Mouse (Mus musculus): Measurements from ENCODE around the gene D630045J12Rik. TPM values are rescaled to one million over a fixed set of nuclear protein-coding genes. Genes with fewer than 3 reads are reported as not detected.
A peak's percentile ranks its signal among the peaks of the same experiment; 100 is the strongest.

Gene D630045J12Rik
- total RNA-seq, 1 experiment = 4.1 TPM

GRCm38 (mm10) chr6:38263393-38264159 is 9.8 kb upstream of the D630045J12Rik start:
- no peak overlapping the region for H3K4me3 ChIP-seq (ENCODE audit: insufficient read depth in 1 of 2, low read depth in 1 of 2, low read length in 2 of 2, poor library complexity in 1 of 2, severe bottlenecking in 1 of 2)
- H3K9ac ChIP-seq (ENCODE audit: insufficient read depth, low read depth, low read length, poor library complexity, severe bottlenecking) = no peak overlapping the region
- H3K4me1 ChIP-seq (ENCODE audit: control insufficient read depth in 2 of 2, insufficient read depth in 2 of 2, low read length in 2 of 2, poor library complexity in 1 of 2) = no peaks in the 10 kb centered on the region
- TF ChIP-seq HCFC1 (IDR thresholded peaks at IDR 0.05; ENCODE audit: borderline replicate concordance, insufficient read depth, low read length) (no peak), CHD2 (IDR thresholded peaks at IDR 0.05; ENCODE audit: low read depth, low read length) (no peak), ZNF384 (IDR thresholded peaks at IDR 0.05; ENCODE audit: low read depth, low read length) (no peak)
- no peaks in the 10 kb centered on the region for H3K36me3 ChIP-seq (ENCODE audit: control insufficient read depth, insufficient read depth, low read length, poor library complexity, severe bottlenecking)
- no peak for DNase-seq (ENCODE audit: low read depth, low spot score)
- H3K27ac ChIP-seq (ENCODE audit: insufficient read depth, low read depth, low read length, poor library complexity, severe bottlenecking) = no peak overlapping the region
- no peaks in the 10 kb centered on the region for H3K9me3 ChIP-seq (ENCODE audit: control insufficient read depth, insufficient read depth, low read depth, low read length)
- in situ Hi-C loops (cut with MboI; ENCODE audit: low sequenced_read_pairs in 2 of 2, unreplicated experiment in 2 of 2) = no loop called here

DNA sequence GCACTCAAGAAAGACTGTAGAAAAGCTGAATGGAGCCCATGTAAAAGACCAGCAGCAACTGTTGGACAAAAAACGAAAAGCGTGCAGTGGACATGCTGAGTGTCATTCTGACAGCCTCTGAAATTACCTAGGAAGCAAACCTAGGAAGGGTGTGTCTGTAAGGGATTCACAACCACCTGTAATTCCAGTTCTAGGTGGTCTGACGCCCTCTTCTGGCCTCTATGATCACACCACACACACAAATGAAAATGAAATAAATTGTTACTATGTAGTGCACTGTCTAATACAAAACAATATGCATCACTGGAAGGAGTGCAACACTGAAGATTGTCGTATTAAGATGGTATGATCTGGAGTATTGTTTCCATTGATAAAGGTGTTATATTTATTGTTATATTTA is 8.1 kb upstream of the D630045J12Rik start:
- in situ Hi-C loops (cut with MboI; ENCODE audit: low sequenced_read_pairs in 2 of 2, unreplicated experiment in 2 of 2) = no loop called here
- DNase-seq (ENCODE audit: low read depth, low spot score) = no peak
- no peaks in the 10 kb centered on the region for H3K9me3 ChIP-seq (ENCODE audit: control insufficient read depth, insufficient read depth, low read depth, low read length)
- TF ChIP-seq ZC3H11A (IDR thresholded peaks at IDR 0.05; ENCODE audit: borderline replicate concordance, low read depth, low read length) = 0 out of 2 replicates have a peak, but pooled peaks have one; percentile 20
- TF ChIP-seq ZNF384 (IDR thresholded peaks at IDR 0.05; ENCODE audit: low read depth, low read length) = no peak
- no peaks in the 10 kb centered on the region for H3K36me3 ChIP-seq (ENCODE audit: control insufficient read depth, insufficient read depth, low read length, poor library complexity, severe bottlenecking)
- no peak overlapping the region for H3K27ac ChIP-seq (ENCODE audit: insufficient read depth, low read depth, low read length, poor library complexity, severe bottlenecking)
- no peaks in the 10 kb centered on the region for H3K4me1 ChIP-seq (ENCODE audit: control insufficient read depth in 2 of 2, insufficient read depth in 2 of 2, low read length in 2 of 2, poor library complexity in 1 of 2)
- H3K9ac ChIP-seq (ENCODE audit: insufficient read depth, low read depth, low read length, poor library complexity, severe bottlenecking) = no peak overlapping the region
- no peak overlapping the region for H3K4me3 ChIP-seq (ENCODE audit: insufficient read depth in 1 of 2, low read depth in 1 of 2, low read length in 2 of 2, poor library complexity in 1 of 2, severe bottlenecking in 1 of 2)

GRCm38 (mm10) chr6:38257506-38257905 is 3.7 kb upstream of the D630045J12Rik start:
- Histone ChIP-seq H3K4me3 (ENCODE audit: insufficient read depth in 1 of 2, low read depth in 1 of 2, low read length in 2 of 2, poor library complexity in 1 of 2, severe bottlenecking in 1 of 2) (no peak overlapping the region), H3K4me1 (ENCODE audit: control insufficient read depth in 2 of 2, insufficient read depth in 2 of 2, low read length in 2 of 2, poor library complexity in 1 of 2) (0 out of 4 replicates have a peak, but pooled peaks cover 0 to 2% of the 10 kb centered on the region in 2 experiments), H3K36me3 (ENCODE audit: control insufficient read depth, insufficient read depth, low read length, poor library complexity, severe bottlenecking) (no peaks in the 10 kb centered on the region), H3K9me3 (ENCODE audit: control insufficient read depth, insufficient read depth, low read depth, low read length) (no peaks in the 10 kb centered on the region), H3K27ac (ENCODE audit: insufficient read depth, low read depth, low read length, poor library complexity, severe bottlenecking) (no peak overlapping the region), H3K9ac (ENCODE audit: insufficient read depth, low read depth, low read length, poor library complexity, severe bottlenecking) (no peak overlapping the region)
- in situ Hi-C loops (cut with MboI; ENCODE audit: low sequenced_read_pairs in 2 of 2, unreplicated experiment in 2 of 2) = no loop called here
- TF ChIP-seq ZNF384 (IDR thresholded peaks at IDR 0.05; ENCODE audit: low read depth, low read length) (no peak), ZC3H11A (IDR thresholded peaks at IDR 0.05; ENCODE audit: borderline replicate concordance, low read depth, low read length) (no peak), CHD2 (IDR thresholded peaks at IDR 0.05; ENCODE audit: low read depth, low read length) (no peak), MAFK (IDR thresholded peaks at IDR 0.05; ENCODE audit: insufficient read depth, low read depth, low read length) (no peak), HCFC1 (IDR thresholded peaks at IDR 0.05; ENCODE audit: borderline replicate concordance, insufficient read depth, low read length) (no peak)
- no peak for DNase-seq (ENCODE audit: low read depth, low spot score)

DNA sequence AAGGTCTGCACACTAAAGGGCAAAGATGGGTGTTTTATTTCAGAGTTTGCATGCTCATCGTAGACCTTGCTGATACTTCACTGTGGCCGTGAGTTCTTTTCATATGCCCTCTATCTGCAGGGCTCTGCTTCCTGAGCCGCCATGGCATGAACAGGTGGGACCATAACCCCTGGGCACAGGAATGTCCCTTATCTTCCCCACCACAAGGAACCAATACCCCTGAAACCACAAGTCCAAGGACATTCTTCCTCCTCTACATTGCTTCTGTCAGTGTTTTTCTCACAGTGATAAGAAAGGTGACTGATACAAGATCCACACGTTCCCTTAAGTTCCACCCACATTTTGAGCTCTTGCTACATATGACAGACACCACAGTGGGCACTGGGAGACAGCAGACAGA is 3.0 kb upstream of the D630045J12Rik start:
- H3K9ac ChIP-seq (ENCODE audit: insufficient read depth, low read depth, low read length, poor library complexity, severe bottlenecking) = no peak overlapping the region
- H3K36me3 ChIP-seq (ENCODE audit: control insufficient read depth, insufficient read depth, low read length, poor library complexity, severe bottlenecking) = no peaks in the 10 kb centered on the region
- in situ Hi-C loops (cut with MboI; ENCODE audit: low sequenced_read_pairs in 2 of 2, unreplicated experiment in 2 of 2) = no loop called here
- no peak for DNase-seq (ENCODE audit: low read depth, low spot score)
- no peak overlapping the region for H3K27ac ChIP-seq (ENCODE audit: insufficient read depth, low read depth, low read length, poor library complexity, severe bottlenecking)
- H3K9me3 ChIP-seq (ENCODE audit: control insufficient read depth, insufficient read depth, low read depth, low read length) = no peaks in the 10 kb centered on the region
- TF ChIP-seq ZNF384 (IDR thresholded peaks at IDR 0.05; ENCODE audit: low read depth, low read length) (no peak), MAFK (IDR thresholded peaks at IDR 0.05; ENCODE audit: insufficient read depth, low read depth, low read length) (no peak)
- no peak overlapping the region for H3K4me3 ChIP-seq (ENCODE audit: insufficient read depth in 1 of 2, low read depth in 1 of 2, low read length in 2 of 2, poor library complexity in 1 of 2, severe bottlenecking in 1 of 2)
- 0 out of 4 replicates have a peak, but pooled peaks cover 0 to 2% of the 10 kb centered on the region in 2 experiments for H3K4me1 ChIP-seq (ENCODE audit: control insufficient read depth in 2 of 2, insufficient read depth in 2 of 2, low read length in 2 of 2, poor library complexity in 1 of 2)

DNA sequence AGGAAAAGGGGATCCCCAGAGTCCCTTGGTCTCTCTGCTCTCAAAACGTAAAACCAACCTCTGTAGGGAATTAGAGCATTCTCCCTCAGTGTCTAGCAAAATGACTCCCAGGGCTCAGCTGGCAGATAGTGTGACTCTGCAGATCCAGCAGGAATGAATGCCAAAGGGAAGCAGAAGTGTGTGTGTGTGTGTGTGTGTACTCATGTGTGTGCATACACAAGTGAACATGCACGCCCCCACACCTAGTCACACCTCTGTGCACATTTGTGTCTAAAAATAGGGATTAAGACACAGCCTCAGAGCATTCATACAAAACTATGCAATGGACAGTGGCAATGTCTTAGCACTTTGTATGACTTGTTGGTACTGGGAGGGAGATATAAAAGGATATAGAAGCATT is 2.0 kb upstream of the D630045J12Rik start:
- Histone ChIP-seq H3K36me3 (ENCODE audit: control insufficient read depth, insufficient read depth, low read length, poor library complexity, severe bottlenecking) (no peaks in the 10 kb centered on the region), H3K4me3 (ENCODE audit: insufficient read depth in 1 of 2, low read depth in 1 of 2, low read length in 2 of 2, poor library complexity in 1 of 2, severe bottlenecking in 1 of 2) (no peak overlapping the region), H3K9ac (ENCODE audit: insufficient read depth, low read depth, low read length, poor library complexity, severe bottlenecking) (no peak overlapping the region), H3K27ac (ENCODE audit: insufficient read depth, low read depth, low read length, poor library complexity, severe bottlenecking) (no peak overlapping the region), H3K4me1 (ENCODE audit: control insufficient read depth in 2 of 2, insufficient read depth in 2 of 2, low read length in 2 of 2, poor library complexity in 1 of 2) (0 out of 4 replicates have a peak, but pooled peaks cover 2% of the 10 kb centered on the region in 2 experiments), H3K9me3 (ENCODE audit: control insufficient read depth, insufficient read depth, low read depth, low read length) (no peaks in the 10 kb centered on the region)
- no peak for DNase-seq (ENCODE audit: low read depth, low spot score)
- in situ Hi-C loops (cut with MboI; ENCODE audit: low sequenced_read_pairs in 2 of 2, unreplicated experiment in 2 of 2) = no loop called here
- no peak for TF ChIP-seq ZNF384 (IDR thresholded peaks at IDR 0.05; ENCODE audit: low read depth, low read length)
- no peak for TF ChIP-seq HCFC1 (IDR thresholded peaks at IDR 0.05; ENCODE audit: borderline replicate concordance, insufficient read depth, low read length)
- no peak for TF ChIP-seq MAFK (IDR thresholded peaks at IDR 0.05; ENCODE audit: insufficient read depth, low read depth, low read length)
- TF ChIP-seq CHD2 (IDR thresholded peaks at IDR 0.05; ENCODE audit: low read depth, low read length) = no peak
- TF ChIP-seq ZC3H11A (IDR thresholded peaks at IDR 0.05; ENCODE audit: borderline replicate concordance, low read depth, low read length) = no peak

All from ES-E14 (cell line).